Mouse (Mus musculus) bone marrow macrophage, adult 2 months (primary cell): ENCODE data around the gene Anp32a. TPM values are rescaled to one million over a fixed set of nuclear protein-coding genes. Genes with fewer than 3 reads are reported as not detected.

ENCODE experiments used
- H3K27ac ChIP-seq: 2 replicates; pipeline ENCODE4 v1.5.1; 2012; ENCODE audit warnings: low read depth, low read length; ENCODE audit not compliant: insufficient read depth
- H3K4me1 ChIP-seq: 2 replicates; pipeline ENCODE4 v1.6.1; 2012; ENCODE audit warnings: low read length; ENCODE audit not compliant: control insufficient read depth, insufficient read depth
- H3K4me3 ChIP-seq: 2 replicates; pipeline ENCODE4 v1.5.1; 2012; ENCODE audit warnings: mild to moderate bottlenecking, low read length, moderate library complexity; ENCODE audit not compliant: insufficient read depth
- CTCF ChIP-seq: IDR thresholded peaks from 2 replicates; pipeline ENCODE4 v1.5.1; 2012; ENCODE audit warnings: low read depth, mild to moderate bottlenecking, low read length, moderate library complexity
- POLR2A ChIP-seq: IDR thresholded peaks from 2 replicates; pipeline ENCODE4 v1.6.1; 2012; ENCODE audit warnings: mild to moderate bottlenecking, low read depth, low read length, borderline replicate concordance
- polyA plus RNA-seq: library from polyadenylated mRNA; stranded (reverse); fragments of >200 nt; gene quantifications from 2 replicates; pipeline ENCODE4 v1.2.4, GENCODE M21; 2012; ENCODE audit not compliant: missing spikeins, insufficient read depth, insufficient read length

Anp32a gene
- polyA plus RNA-seq, 1 experiment = 351 TPM

DNA sequence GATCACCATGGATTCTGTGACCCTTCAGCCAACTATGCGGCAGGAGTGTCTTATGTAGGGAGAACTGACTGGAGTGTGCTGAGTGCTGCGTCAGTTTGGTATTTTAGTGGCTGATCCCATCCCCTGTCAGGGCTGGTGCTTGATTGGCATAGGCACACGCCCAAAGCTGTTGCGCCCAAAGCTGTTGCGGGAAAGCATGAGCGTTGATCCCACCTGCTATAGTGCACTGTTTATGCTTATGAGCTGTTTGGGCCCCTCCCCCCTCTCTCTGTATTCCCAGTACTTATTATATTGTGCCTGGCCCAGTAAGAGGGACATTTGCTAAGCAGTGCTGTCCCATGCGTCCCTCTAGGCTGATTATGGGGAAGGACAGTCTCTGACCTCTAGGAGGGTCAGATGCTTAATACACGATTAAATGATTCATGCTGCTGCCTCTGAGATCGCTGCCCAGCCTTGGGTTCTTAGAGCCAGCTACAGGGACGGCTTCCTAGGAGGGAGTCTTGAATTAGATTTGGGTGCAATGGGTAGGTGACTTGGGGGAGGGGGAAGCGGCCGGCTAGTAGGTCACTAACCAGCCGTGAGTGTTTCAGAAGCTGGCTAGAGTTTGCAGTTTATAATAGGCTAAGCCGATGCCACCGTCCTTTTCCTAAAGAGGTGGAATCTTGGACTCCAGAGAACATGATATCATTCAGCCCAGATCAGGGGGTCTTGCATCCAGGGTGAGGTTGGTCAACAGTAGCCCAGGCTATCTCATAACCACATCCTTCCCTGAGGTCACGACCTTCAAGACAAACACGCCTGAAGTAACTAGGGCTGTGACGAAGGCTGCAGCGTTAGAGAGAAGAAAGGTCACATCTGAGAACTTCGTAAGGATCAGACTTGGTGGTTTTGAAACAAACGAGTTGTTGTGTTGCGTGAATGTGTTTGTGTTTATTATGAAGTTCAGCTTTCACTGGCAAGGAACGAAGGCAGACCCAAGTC is 25.7 kb downstream of the Anp32a start:
- no peak for TF ChIP-seq CTCF
- no peak for TF ChIP-seq POLR2A
- no peak overlapping the region for H3K4me3 ChIP-seq
- H3K27ac ChIP-seq = peak overlapping the region; percentile 43; the same call in 1 of the 2 replicates
- peaks cover 66% of the 10 kb centered on the region for H3K4me1 ChIP-seq

DNA sequence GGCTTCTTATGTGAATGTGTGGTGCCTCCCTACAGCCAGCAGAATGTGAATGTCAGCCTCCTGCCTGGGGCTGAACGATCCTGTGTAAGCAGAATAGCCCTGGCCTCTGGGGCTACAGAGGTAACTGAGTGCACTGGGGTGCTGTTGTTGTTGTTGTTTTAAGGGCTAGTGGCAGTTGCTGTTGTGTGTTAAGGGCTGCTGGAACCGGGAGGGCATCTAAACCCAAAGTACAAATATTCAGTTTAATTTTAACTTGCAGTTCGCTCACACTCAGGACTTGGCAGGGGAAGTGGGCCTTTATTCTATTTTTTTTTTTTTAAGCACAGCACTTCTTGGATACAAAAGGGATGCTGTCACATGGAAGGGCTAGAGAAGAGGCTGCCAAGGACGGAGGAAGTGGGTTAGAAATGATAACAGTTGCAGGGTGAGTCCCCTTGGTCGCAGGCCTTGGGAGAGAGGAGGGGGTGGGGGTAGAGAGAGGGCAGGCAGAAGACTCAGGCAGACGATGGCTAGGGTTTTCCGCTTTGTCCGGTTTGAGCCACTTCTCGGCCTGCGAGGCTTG is 26.5 kb downstream of the Anp32a start:
- H3K4me3 ChIP-seq = no peak overlapping the region
- TF ChIP-seq CTCF (no peak), POLR2A (no peak)
- H3K4me1 ChIP-seq = peaks cover 64% of the 10 kb centered on the region
- peak overlapping the region; percentile 43 for H3K27ac ChIP-seq

DNA sequence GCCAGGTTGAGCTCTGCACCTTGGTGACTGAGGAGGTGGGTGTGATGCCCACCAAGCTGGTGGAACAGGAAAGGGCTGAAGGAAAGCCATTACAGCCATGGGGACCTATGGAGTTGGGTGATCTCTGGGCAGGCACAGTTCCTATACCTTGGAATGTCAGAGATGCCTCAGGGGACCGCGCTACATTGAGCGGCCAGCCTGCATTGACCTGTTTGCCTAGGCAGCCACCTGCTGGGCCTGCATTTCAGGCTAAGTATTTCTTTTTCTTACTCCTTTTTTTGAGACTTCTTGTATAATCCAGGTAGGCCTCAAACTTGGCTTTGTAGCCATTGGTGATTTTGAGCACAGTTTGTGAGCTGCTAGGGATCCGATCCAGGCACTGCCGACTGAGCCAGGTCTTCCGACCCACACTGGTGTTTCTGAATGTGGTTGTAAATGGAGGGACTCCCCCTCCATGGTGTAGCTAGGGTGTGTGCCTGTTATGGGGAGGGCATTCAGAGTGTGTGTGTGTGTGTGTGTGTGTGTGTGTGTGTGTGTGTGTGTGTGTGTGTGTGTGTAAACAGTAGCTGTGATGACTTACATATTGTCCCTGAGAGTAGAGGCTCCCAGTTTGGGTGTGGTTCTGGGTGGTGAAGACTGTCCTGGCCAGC is 27.3 kb downstream of the Anp32a start:
- Histone ChIP-seq H3K4me1 (peaks cover 64% of the 10 kb centered on the region), H3K27ac (no peak overlapping the region), H3K4me3 (no peak overlapping the region)
- TF ChIP-seq CTCF (no peak), POLR2A (no peak)

DNA sequence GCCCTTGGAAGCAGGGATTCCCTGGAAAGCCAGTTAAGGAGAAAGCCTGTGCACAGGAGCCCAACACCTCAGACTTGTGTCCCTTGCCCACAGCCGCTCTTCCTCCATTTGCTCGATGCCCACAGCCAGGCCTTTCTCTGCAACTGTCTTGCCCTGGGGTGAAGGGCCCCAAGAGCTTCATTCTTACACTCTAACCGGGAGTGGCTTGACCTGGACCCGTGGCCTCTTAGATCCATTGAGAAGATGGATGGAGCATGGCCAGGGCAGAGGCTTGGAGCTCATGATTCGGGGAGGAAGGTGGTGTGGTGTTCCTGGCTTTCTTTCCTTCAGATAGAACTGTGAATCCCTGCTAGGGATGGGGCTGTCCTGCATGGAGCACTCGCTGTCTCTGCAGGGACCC is 28.1 kb downstream of the Anp32a start:
- Histone ChIP-seq H3K27ac (no peak overlapping the region), H3K4me3 (no peak overlapping the region), H3K4me1 (peaks cover 71% of the 10 kb centered on the region)
- TF ChIP-seq POLR2A (no peak), CTCF (no peak)

DNA sequence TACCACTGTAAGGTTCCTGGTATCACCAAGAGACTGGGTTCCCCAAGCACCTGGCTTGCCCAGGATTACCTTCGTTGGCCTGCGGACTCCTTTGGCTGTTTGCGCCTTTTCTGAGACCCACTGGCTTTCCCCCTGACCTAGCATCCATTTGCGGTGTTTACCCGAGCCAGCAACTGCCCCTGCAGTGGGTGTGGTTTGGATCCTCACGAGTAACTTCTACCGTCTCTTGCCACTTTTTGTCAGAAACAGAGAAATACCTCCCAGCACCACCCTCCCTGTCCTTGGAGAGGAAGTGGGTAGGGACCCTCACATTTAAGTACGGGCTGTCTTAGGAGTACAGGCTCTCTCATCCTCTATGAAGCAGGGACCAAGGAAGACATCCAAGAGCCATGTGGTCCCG is 29.1 kb downstream of the Anp32a start:
- H3K4me1 ChIP-seq = peaks cover 69% of the 10 kb centered on the region
- no peak overlapping the region for H3K4me3 ChIP-seq
- TF ChIP-seq CTCF (no peak), POLR2A (no peak)
- no peak overlapping the region for H3K27ac ChIP-seq

DNA sequence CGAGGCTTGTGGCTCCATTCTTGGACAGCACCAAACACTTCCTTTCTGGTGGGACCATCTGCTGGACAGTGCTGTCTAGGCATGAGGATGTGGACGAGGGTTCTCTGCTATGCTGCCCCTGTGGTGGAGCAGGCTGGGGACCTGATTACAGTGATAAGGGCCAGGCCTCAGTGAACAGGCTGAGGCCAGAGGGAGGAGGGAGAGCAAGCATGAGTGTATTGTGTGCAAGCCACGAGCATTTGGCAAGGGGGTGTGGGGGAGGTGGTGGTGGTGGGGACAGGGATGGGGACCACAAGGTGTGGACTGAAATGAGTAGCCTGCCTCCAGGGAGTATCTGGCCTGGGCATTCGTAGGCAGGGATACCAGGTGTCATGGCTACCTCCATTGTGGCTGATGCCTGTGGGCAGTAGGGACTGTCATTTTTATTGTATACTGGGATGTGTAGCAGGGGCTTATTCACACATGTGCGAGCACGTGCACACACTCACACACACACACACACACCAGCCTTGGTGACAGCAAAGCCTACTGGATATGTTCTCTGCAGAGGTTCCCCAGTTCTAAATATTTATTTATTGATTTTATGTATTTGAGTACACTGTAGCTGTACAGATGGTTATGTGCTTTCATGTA is 29.7 kb downstream of the Anp32a start:
- TF ChIP-seq CTCF = no peak
- TF ChIP-seq POLR2A = no peak
- Histone ChIP-seq H3K4me1 (peaks cover 69% of the 10 kb centered on the region), H3K27ac (no peak overlapping the region), H3K4me3 (no peak overlapping the region)

DNA sequence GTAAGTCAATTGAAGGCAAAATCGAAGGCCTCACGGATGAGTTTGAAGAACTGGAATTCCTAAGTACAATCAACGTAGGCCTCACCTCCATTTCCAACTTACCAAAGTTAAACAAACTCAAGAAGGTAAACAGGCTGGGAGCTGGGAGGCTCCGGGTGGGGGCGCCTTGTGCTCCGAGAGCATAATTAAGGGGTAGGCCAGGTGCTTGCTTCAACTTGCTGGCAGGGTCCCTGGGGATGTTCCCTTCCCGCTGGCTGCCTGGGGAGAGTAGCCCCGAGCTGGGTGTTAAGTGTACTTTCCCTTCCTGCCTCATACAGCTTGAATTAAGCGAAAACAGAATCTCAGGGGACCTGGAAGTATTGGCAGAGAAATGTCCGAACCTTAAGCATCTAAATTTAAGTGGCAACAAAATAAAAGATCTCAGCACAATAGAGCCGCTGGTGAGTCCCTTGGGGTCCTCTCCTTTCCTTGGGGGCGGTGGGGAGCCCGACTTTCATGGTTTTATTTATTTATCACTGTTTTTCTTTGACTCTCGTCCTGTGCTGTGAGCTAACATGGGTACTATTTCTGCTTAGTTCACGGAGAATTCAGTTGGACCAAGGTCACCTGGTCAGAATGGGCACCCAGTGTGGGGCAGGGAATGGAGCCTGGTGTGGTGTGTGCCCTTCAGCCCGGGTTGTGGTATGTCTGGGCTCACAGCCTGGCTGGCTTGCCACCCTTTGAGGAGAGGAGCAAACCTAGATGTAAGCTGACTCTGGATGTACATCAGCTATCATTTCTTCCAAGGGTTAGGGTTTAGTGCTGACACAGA is 30.9 kb downstream of the Anp32a start:
- Histone ChIP-seq H3K4me1 (peaks cover 57% of the 10 kb centered on the region), H3K27ac (no peak overlapping the region), H3K4me3 (no peak overlapping the region)
- TF ChIP-seq CTCF (no peak), POLR2A (no peak)

DNA sequence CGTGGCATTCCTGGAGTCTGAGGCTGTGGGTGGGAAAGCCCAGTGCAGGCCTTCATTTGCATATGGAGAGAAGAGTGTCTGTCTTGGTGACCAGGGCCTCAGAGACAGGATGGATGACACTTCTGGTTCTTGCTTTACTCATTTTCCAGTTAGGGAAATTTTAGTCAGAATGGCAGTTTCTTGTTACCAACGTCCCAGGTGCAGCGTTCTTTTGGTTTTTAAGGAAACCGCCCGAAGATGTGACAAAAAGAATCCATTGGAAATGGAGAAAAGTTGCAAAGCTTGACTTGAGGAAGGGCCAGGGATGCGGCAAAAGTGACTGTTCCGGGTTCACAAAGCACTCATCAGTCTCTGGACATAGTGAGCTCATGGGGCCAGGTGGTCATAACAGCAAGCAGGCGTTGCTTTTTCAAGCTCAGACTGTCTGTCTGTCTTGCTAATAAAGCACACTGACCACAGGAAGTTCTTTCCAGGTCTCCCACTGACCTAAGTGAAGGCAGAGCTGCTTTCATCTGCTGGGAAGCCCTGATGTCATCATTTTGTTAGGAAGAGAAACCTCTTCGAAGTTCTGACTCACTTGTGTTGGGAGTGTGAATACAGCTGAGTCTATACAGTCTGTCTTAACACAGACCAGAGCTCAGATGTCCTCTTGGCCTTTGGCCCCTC is 31.6 kb downstream of the Anp32a start:
- H3K4me3 ChIP-seq = no peak overlapping the region
- TF ChIP-seq CTCF (no peak), POLR2A (no peak)
- peaks cover 49% of the 10 kb centered on the region for H3K4me1 ChIP-seq
- 0 out of 2 replicates have a peak overlapping the region, but pooled peaks have one; percentile 2 for H3K27ac ChIP-seq

DNA sequence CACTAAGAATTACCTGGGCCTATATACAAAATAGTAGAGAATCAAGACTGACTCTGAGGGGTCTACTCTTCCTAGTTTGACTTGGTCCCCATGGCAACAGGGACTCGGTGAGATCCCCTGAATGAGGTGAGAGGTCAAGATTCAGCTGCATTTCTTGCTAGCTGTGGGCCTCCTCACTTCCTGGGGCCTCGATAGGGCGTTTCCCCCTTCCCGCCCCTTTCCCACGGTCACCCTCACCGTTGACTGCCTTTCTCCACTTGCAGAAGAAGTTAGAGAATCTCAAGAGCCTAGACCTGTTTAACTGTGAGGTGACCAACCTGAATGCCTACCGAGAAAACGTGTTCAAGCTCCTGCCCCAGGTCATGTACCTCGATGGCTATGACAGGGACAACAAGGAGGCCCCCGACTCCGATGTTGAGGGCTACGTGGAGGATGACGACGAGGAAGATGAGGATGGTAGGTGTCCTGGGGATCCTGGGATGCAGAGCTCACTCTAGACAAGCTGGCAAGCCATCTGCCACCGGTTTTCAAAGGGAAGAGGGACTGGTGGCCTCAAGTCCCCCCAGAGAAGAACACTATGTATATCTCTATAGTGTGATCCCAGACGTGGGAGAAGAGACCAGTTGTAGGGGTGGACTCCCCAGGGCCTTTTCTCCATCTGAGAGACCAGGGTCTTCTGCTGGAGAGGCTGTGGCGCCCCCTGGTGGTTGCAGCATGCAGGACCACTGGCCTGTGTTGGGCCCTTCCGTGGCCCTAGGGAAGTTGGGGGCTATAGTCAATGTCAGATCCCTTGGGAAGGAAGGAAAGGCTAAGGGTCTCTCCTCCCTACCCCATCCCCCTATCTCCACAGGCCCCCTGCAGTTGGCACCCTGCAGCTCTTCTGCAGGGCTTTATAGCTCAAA is 32.4 kb downstream of the Anp32a start:
- Histone ChIP-seq H3K4me1 (peaks cover 41% of the 10 kb centered on the region), H3K27ac (0 out of 2 replicates have a peak overlapping the region, but pooled peaks have one; percentile 91), H3K4me3 (no peak overlapping the region)
- TF ChIP-seq POLR2A (no peak), CTCF (peak; percentile 96)
